Mouse (Mus musculus) MEL (cell line): ENCODE measurements around the gene Degs2.

ENCODE experiments used
- CHD2 ChIP-seq: IDR thresholded peaks from 2 replicates; pipeline ENCODE4 v1.6.1; 2011; ENCODE audit warnings: low read length, improper control_type of control experiment
- CTCF ChIP-seq, 3 experiments: IDR thresholded peaks in 2 of 3; conservative IDR thresholded peaks in 1 of 3; 2 replicates each; pipeline ENCODE4 v1.5.1; 2011 to 2012; ENCODE audit warnings: low read length in 3 of 3, low read depth in 2 of 3, mild to moderate bottlenecking in 2 of 3, improper control_type of control experiment in 1 of 3, inconsistent platforms in 1 of 3, mixed read lengths in 1 of 3, moderate library complexity in 1 of 3; ENCODE audit not compliant: control insufficient read depth in 1 of 3, insufficient read depth in 1 of 3, poor library complexity in 1 of 3, severe bottlenecking in 1 of 3
- GATA1 ChIP-seq: IDR thresholded peaks from 2 replicates; pipeline ENCODE4 v1.6.1; 2011; ENCODE audit warnings: low read depth, low read length, improper control_type of control experiment
- MAX ChIP-seq: IDR thresholded peaks from 2 replicates; pipeline ENCODE4 v1.6.1; 2011; ENCODE audit warnings: low read length, improper control_type of control experiment
- TBP ChIP-seq: IDR thresholded peaks from 2 replicates; pipeline ENCODE4 v1.8.0; 2011; ENCODE audit warnings: low read depth, low read length, improper control_type of control experiment

DNA sequence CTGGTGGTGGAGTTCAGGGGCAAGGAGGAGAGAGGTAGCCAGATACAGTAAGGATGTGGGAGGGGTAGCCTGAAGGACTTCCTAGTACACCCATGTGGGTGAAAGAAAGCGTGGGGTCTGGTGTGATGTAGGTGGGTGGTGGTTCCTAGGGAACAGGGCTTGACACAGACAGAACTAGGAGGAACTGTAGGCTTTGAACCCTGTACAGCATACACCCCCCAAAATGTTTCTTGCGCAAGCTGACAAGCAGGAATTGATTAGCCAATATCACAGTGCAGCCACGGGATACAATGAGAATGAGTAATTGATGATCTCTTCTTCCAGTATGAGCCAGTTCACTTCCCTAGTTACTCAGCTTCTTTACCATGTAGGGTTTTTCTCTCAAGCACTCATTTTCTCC, 63.0 kb downstream of the Degs2 start:
- TF ChIP-seq GATA1 (no peak), CHD2 (no peak), CTCF (IDR thresholded peaks at IDR 0.05 in 2 of 3, conservative IDR thresholded peaks at IDR 0.05 in 1 of 3; ENCODE audit: control insufficient read depth in 1 of 3, insufficient read depth in 1 of 3, low read depth in 2 of 3, low read length in 3 of 3, poor library complexity in 1 of 3, severe bottlenecking in 1 of 3) (no peak), TBP (no peak), MAX (no peak)
